Mouse (Mus musculus): Measurements from ENCODE around the gene Gabrb1. TPM values are rescaled to one million over a fixed set of nuclear protein-coding genes. Genes with fewer than 3 reads are reported as not detected.

Gene Gabrb1
- polyA plus RNA-seq, 1 experiment from 2014 or later = 0.93 TPM

DNA sequence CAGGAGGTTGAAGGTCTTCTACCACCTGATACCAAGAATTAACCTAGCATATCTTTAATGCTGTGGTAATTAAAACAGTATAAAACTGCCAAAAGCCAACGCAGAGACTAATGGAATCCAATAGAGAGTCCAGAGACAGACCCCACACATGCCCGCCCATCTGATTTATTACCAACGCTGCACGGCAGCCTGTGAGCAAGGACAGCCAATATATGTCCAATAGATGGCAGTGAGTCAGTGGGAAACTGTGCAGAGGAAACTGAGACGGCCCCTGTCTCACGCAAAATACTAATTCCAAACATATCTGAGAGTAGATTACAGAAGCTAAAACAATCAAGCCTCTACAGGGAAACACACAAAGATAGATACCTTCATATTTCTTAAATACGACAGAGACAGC, 506.5 kb downstream of the Gabrb1 start:
- H3K27ac ChIP-seq = no peak overlapping the region
- peaks cover 26% of the 10 kb centered on the region for H3K4me1 ChIP-seq (replicated peaks)
- 0 out of 2 replicates have a peak overlapping the region, but pooled peaks have one; percentile 6 for H3K4me2 ChIP-seq
- H3K9me3 ChIP-seq (replicated peaks) = no peaks in the 10 kb centered on the region
- no peak for ATAC-seq (replicated peaks; ENCODE audit: insufficient number of reproducible peaks, insufficient read depth, low FRiP score, low read depth)
- H3K27me3 ChIP-seq = no peaks in the 10 kb centered on the region
- H3K4me3 ChIP-seq = no peak overlapping the region
- no peak overlapping the region for H3K9ac ChIP-seq
- H3K36me3 ChIP-seq = peaks cover 32% of the 10 kb centered on the region
- 54% methylated on average over 7 of the region's 7 CpGs for WGBS

DNA sequence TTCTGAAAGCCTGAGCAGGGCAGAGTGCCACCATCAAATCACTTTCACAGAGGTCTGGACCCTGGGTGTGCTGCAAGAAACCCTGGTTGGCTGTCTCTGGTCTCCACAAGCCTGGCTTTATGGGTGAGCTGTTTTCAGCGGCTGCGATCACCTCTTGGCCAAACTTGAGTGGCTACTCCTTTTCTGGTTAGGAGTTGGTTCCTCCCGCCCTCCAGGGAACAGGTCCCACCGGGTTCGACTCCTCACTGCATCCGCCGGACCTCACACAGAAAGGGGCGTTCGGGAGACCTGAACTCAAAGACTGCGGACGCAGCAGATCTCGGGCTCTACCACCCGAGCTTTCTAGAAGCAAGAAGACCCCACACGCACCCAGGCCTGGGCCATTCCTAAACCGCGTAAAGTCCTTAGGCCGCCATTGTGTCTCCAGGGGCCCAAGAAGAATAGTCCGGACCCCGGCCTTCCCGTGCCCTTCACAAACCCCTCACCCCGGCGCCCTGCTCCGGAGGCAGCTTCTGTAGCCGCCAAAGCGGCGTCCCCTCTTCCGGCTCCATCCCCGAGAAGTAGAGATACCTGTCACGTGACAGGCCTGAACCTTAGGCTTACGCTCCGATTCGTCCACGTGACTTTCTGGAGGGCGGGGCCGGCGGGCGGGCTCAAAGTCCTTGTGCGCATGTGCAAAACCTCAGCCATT, 509.8 kb downstream of the Gabrb1 start, which contains the start of gene Commd8:
Gene Commd8, minus strand, starts transcription at position 596 of the 691 bp plus-strand sequence.
- no peaks in the 10 kb centered on the region for H3K9me3 ChIP-seq (replicated peaks)
- 0% methylated on average over 38 of the region's 38 CpGs for WGBS
- no peaks in the 10 kb centered on the region for H3K27me3 ChIP-seq
- peak within 1 kb of the TSS; percentile 77 for H3K4me2 ChIP-seq
- H3K4me1 ChIP-seq (replicated peaks) = peaks cover 22% of the 10 kb centered on the region
- peaks cover 7% of the 10 kb centered on the region; the same call in 1 of the 2 replicates for H3K36me3 ChIP-seq
- peak within 1 kb of the TSS; percentile 86 for H3K27ac ChIP-seq
- ATAC-seq (replicated peaks; ENCODE audit: insufficient number of reproducible peaks, insufficient read depth, low FRiP score, low read depth) = peak; percentile 88
- H3K4me3 ChIP-seq = peak within 1 kb of the TSS; percentile 93
- H3K9ac ChIP-seq = peak within 1 kb of the TSS; percentile 82

DNA sequence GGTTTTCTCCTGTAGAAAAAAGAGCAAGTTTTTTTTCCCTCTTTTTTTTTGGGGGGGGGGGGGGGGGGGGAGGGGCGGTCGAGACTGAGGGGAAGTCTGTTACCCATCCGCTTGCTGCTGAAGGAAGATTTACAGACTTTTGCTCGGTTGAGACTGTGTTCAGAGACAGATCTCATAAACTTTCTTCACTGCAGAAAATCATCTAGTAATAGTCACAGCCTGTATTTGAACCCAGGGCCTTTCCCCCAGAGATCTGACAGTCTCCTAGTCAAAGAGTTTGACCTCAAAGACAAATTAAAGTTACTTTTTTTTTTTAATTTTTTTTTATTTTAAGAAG, 510.3 kb downstream of the Gabrb1 start:
- WGBS = 2% methylated on average over 4 of the region's 4 CpGs

DNA sequence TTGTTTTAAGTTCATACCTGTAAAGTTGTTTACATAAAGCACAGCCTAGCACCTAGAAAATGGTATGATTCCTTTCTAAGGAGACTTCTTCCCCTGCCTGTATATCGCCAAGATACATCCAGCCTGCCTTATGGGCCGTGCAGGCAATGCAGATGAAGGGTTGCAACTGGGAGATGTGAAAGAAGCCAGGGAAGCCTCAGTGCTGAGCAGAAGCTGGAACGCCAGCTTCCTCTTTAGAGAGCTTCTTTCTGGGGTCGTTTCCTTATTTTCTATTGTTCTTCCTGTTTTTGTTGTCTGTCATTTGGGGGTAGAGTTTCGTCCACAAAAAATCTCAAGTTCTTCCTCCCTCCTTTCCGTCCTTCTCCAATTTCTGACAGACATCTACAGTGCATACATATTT, 512.2 kb downstream of the Gabrb1 start:
- Histone ChIP-seq H3K9ac (no peak overlapping the region), H3K27ac (no peak overlapping the region), H3K4me3 (no peak overlapping the region), H3K9me3 (replicated peaks) (no peaks in the 10 kb centered on the region), H3K27me3 (no peaks in the 10 kb centered on the region), H3K4me2 (no peak overlapping the region), H3K4me1 (replicated peaks) (peaks cover 18% of the 10 kb centered on the region), H3K36me3 (no peaks in the 10 kb centered on the region)
- WGBS = 57% methylated on average over 6 of the region's 6 CpGs
- ATAC-seq (replicated peaks; ENCODE audit: insufficient number of reproducible peaks, insufficient read depth, low FRiP score, low read depth) = no peak

More for the DNA sequence above, 510.3 kb downstream of the Gabrb1 start:
- H3K4me3 ChIP-seq = peak overlapping the region; percentile 93
- ATAC-seq (replicated peaks; ENCODE audit: insufficient number of reproducible peaks, insufficient read depth, low FRiP score, low read depth) = no peak
- H3K27me3 ChIP-seq = no peaks in the 10 kb centered on the region
- H3K36me3 ChIP-seq = peaks cover 7% of the 10 kb centered on the region; the same call in 1 of the 2 replicates
- no peak overlapping the region for H3K27ac ChIP-seq
- peaks cover 22% of the 10 kb centered on the region for H3K4me1 ChIP-seq (replicated peaks)
- peak overlapping the region; percentile 56 for H3K4me2 ChIP-seq
- no peak overlapping the region for H3K9ac ChIP-seq
- H3K9me3 ChIP-seq (replicated peaks) = no peaks in the 10 kb centered on the region

DNA sequence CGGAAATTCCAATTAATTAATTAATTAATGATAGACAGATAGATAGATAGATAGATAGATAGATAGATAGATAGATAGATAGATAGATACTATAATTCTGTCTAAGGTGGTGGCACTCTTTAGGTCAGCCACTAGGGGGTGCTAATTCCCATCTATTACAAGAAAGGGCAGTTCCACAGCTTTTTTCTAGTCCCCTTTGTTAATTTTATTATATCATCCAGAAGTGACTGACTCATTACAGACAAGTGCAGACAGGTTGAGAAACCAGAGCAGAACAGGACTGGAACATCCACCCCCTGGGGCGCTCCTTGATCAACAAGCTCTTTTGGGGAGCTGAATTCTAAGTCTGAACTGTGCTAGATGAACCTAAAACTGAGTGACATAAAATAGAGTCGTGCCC, 514.8 kb downstream of the Gabrb1 start:
- Histone ChIP-seq H3K9me3 (replicated peaks) (no peaks in the 10 kb centered on the region), H3K9ac (no peak overlapping the region), H3K4me1 (replicated peaks) (no peaks in the 10 kb centered on the region; the same call in 1 of the 2 replicates), H3K27ac (no peak overlapping the region), H3K4me2 (no peak overlapping the region), H3K4me3 (no peak overlapping the region), H3K27me3 (no peaks in the 10 kb centered on the region), H3K36me3 (no peaks in the 10 kb centered on the region)
- 29% methylated on average over 3 of the region's 3 CpGs for WGBS
- no peak for ATAC-seq (replicated peaks; ENCODE audit: insufficient number of reproducible peaks, insufficient read depth, low FRiP score, low read depth)

DNA sequence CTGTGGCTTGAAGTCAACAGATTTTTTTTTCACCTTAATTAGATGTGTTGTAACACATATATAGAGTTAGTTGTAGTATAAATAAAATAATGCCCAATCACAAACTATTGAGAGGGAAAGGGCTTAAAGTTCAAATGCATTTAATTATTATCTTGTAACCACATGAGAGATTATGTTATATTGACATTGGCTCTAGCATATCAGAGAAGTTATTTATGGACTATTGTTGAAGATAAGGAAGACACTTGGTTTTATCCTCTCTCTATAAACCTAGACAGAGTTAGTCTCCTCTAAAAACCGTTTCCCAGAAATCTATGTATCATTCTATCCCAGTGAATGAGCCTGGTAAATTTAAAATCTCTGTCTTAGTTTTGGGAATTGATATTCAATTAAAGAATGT, 515.6 kb downstream of the Gabrb1 start:
- Histone ChIP-seq H3K27ac (no peak overlapping the region), H3K4me1 (replicated peaks) (no peaks in the 10 kb centered on the region; the same call in 1 of the 2 replicates), H3K4me3 (no peak overlapping the region), H3K9ac (no peak overlapping the region), H3K9me3 (replicated peaks) (no peaks in the 10 kb centered on the region), H3K36me3 (no peaks in the 10 kb centered on the region), H3K4me2 (no peak overlapping the region), H3K27me3 (no peaks in the 10 kb centered on the region)
- ATAC-seq (replicated peaks; ENCODE audit: insufficient number of reproducible peaks, insufficient read depth, low FRiP score, low read depth) = no peak
- 22% methylated on average over 1 of the region's 1 CpGs for WGBS

DNA sequence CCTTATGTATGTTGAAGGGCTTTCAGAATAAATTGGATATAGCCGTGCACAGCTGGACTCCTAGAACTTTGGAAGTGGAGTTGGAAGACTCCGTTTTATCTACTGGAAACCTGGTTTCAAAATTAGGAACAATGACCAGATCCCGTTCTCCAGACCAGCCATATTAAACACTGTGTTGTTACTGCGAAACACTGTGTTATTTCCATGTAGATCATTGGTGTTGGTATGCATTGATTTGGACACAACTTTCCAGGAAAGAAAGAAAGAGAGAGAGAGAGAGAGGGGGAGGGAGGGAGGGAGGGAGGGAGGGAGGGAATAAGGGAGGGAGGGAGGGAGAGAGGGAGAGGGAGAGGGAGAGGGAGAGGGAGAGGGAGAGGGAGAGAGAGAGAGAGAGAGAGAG, 517.1 kb downstream of the Gabrb1 start:
- H3K4me2 ChIP-seq = no peak overlapping the region
- H3K27me3 ChIP-seq = no peaks in the 10 kb centered on the region
- no peak for ATAC-seq (replicated peaks; ENCODE audit: insufficient number of reproducible peaks, insufficient read depth, low FRiP score, low read depth)
- no peaks in the 10 kb centered on the region for H3K9me3 ChIP-seq (replicated peaks)
- H3K27ac ChIP-seq = no peak overlapping the region
- no peak overlapping the region for H3K4me3 ChIP-seq
- WGBS = 82% methylated on average over 4 of the region's 4 CpGs
- H3K36me3 ChIP-seq = no peaks in the 10 kb centered on the region
- no peak overlapping the region for H3K9ac ChIP-seq
- H3K4me1 ChIP-seq (replicated peaks) = no peaks in the 10 kb centered on the region; the same call in 1 of the 2 replicates

DNA sequence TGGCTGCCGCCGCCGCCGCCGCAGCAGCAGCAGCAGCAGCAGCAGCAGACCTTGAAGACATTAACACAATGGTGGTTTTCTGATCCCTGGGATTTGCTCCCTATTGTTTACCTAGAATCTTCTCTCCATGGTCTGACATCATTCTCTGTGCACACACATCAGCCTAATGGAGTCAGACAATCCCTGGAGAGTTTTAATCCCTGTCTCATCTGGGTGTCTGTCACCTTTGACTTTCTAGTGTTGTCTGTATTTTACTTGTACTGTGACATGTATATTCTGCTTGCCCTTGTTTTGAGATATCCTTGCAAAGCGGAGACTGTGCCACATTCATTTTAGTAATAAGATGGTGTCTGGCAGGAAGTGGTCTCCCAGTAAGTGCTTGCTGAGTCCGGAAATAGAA, 517.6 kb downstream of the Gabrb1 start:
- 23% methylated on average over 7 of the region's 7 CpGs for WGBS
- Histone ChIP-seq H3K4me1 (replicated peaks) (no peaks in the 10 kb centered on the region; the same call in 1 of the 2 replicates), H3K4me3 (no peak overlapping the region), H3K36me3 (no peaks in the 10 kb centered on the region), H3K9me3 (replicated peaks) (no peaks in the 10 kb centered on the region), H3K9ac (no peak overlapping the region), H3K27ac (no peak overlapping the region), H3K27me3 (no peaks in the 10 kb centered on the region), H3K4me2 (peak overlapping the region; percentile 29; the same call in 1 of the 2 replicates)
- ATAC-seq (replicated peaks; ENCODE audit: insufficient number of reproducible peaks, insufficient read depth, low FRiP score, low read depth) = no peak

DNA sequence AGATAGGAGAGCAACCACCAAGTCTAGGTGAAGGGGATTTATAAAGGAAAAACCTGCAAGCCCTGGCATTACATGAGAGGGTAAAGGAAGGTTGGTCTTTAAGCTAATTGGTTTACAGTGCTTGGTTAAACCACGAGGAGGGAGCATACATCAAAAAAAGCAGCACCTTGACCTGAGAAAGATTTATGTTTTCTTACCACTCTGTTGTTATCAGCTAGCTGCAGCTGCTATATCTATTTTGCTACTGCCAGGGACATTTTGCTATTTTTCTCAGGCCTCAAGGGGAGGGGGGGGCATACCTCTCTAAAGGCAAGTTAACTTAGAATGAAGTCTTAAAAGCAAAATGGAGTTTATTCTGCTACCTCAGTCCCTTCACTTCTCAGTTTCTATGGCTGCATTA, 523.3 kb downstream of the Gabrb1 start:
- 34% methylated on average over 1 of the region's 1 CpGs for WGBS
- Histone ChIP-seq H3K9ac (no peak overlapping the region), H3K27me3 (no peaks in the 10 kb centered on the region), H3K4me1 (replicated peaks) (no peaks in the 10 kb centered on the region), H3K9me3 (replicated peaks) (no peaks in the 10 kb centered on the region), H3K27ac (no peak overlapping the region), H3K4me2 (no peak overlapping the region), H3K36me3 (no peaks in the 10 kb centered on the region), H3K4me3 (no peak overlapping the region)
- no peak for ATAC-seq (replicated peaks; ENCODE audit: insufficient number of reproducible peaks, insufficient read depth, low FRiP score, low read depth)

DNA sequence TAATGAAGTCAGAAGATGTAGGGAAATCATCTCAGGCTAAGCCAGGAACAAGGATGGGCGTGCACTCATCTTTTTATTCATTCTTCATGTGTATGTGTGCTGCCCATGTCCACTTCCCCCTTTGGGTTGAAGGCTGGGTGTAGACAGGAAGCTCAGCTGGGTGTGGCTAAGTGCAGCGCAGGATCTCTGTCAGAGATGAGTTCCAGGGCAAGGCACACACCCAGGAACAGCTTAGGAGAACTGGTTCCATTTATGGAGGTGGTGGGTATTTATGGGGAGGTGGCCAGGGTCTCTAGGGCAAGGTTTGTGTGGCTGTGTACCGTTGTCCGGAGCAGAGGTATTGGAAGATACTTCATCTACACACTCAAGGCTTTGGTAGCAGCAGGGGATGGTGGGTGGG, 524.9 kb downstream of the Gabrb1 start:
- Histone ChIP-seq H3K27ac (no peak overlapping the region), H3K9me3 (replicated peaks) (no peaks in the 10 kb centered on the region), H3K36me3 (no peaks in the 10 kb centered on the region), H3K9ac (no peak overlapping the region), H3K27me3 (no peaks in the 10 kb centered on the region), H3K4me3 (no peak overlapping the region), H3K4me2 (no peak overlapping the region), H3K4me1 (replicated peaks) (no peaks in the 10 kb centered on the region)
- 76% methylated on average over 4 of the region's 4 CpGs for WGBS
- no peak for ATAC-seq (replicated peaks; ENCODE audit: insufficient number of reproducible peaks, insufficient read depth, low FRiP score, low read depth)

DNA sequence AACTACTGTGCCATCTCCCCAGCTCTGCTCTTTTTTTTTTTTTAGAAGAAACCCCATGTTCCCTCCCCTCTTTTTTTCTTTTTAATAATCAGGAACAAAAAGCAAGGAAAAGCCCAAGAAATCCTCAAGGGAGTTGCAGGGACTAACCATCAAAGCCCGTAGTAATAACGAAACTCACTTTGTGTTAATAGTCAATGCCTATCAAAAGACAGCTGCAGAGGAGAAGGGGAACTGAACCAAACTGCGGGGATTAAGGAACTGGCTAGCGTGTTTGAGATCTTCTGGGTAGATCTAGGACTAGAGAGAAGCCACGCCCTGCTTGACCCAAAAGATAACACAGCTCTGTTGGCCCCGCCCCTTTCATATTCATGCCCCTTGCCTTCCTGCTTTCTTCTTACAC, 526.0 kb downstream of the Gabrb1 start:
- H3K4me1 ChIP-seq (replicated peaks) = no peaks in the 10 kb centered on the region
- no peaks in the 10 kb centered on the region for H3K9me3 ChIP-seq (replicated peaks)
- ATAC-seq (replicated peaks; ENCODE audit: insufficient number of reproducible peaks, insufficient read depth, low FRiP score, low read depth) = no peak
- no peak overlapping the region for H3K4me2 ChIP-seq
- no peaks in the 10 kb centered on the region for H3K27me3 ChIP-seq
- no peaks in the 10 kb centered on the region for H3K36me3 ChIP-seq
- H3K4me3 ChIP-seq = no peak overlapping the region
- no peak overlapping the region for H3K9ac ChIP-seq
- 80% methylated on average over 6 of the region's 6 CpGs for WGBS
- H3K27ac ChIP-seq = no peak overlapping the region

DNA sequence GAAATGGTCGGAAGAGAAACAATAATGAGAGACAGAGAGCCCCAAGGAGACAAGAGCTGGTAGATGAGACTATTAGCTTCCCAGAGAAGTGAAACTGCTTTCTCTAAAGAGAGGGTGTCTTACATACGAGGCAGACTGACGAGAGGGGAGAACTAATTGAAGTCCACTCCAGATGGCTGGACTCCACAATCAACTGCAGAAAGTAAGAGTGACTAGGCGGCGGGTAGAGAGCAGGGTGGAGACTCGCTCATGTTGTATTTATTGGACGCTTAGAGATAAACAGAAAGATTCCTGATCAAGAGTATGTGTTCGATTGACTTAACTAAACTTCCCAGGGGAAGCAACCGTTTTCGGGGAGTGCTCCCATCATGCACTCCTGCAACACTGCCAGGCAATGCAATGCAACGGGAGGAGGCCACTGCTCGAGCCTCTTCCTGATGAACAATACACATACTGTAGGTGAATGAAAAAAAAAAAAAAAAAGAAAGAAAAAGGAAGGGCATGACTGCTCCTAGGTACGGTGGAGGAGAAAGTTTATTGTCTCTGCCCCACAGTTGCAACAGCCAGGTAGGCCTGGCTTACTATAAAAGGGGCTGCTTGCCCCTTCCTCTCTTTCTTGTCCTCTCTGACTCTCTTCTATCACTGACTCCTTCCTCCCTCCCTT, 526.7 kb downstream of the Gabrb1 start:
- H3K9ac ChIP-seq = no peak overlapping the region
- H3K27me3 ChIP-seq = no peaks in the 10 kb centered on the region
- H3K4me3 ChIP-seq = no peak overlapping the region
- 79% methylated on average over 13 of the region's 13 CpGs for WGBS
- H3K27ac ChIP-seq = no peak overlapping the region
- no peaks in the 10 kb centered on the region for H3K36me3 ChIP-seq
- no peaks in the 10 kb centered on the region for H3K9me3 ChIP-seq (replicated peaks)
- no peak overlapping the region for H3K4me2 ChIP-seq
- no peak for ATAC-seq (replicated peaks; ENCODE audit: insufficient number of reproducible peaks, insufficient read depth, low FRiP score, low read depth)
- H3K4me1 ChIP-seq (replicated peaks) = no peaks in the 10 kb centered on the region

Measured in heart, embryonic 15.5 days (tissue).